Mouse (Mus musculus): Measurements from ENCODE around the gene Plpp1.

Gene Plpp1

GRCm38 (mm10) chr13:112860370-112860769, 59.8 kb downstream of the Plpp1 start:
- no peak for DNase-seq (ENCODE audit: low spot score in 2 of 2)

- DNase-seq (ENCODE audit: low spot score in 2 of 2), result no peak
These were observed 60.3 kb downstream of the Plpp1 start for GRCm38 (mm10) chr13:112860911-112861310.

- no peak for DNase-seq (ENCODE audit: low spot score in 2 of 2)
These were observed 61.3 kb downstream of the Plpp1 start for GRCm38 (mm10) chr13:112861825-112862306.

GRCm38 (mm10) chr13:112862342-112862741, 61.8 kb downstream of the Plpp1 start:
- DNase-seq (ENCODE audit: low spot score in 2 of 2), result no peak

- DNase-seq (ENCODE audit: low spot score in 2 of 2), result no peak
These were observed 62.5 kb downstream of the Plpp1 start for GRCm38 (mm10) chr13:112862978-112863677.

- no peak for DNase-seq (ENCODE audit: low spot score in 2 of 2)
These were observed 66.2 kb downstream of the Plpp1 start for GRCm38 (mm10) chr13:112866782-112867181.

GRCm38 (mm10) chr13:112867381-112867780, 66.8 kb downstream of the Plpp1 start:
- DNase-seq (ENCODE audit: low spot score in 2 of 2), result no peak

GRCm38 (mm10) chr13:112870039-112870690, 69.6 kb downstream of the Plpp1 start:
- no peak for DNase-seq (ENCODE audit: low spot score in 2 of 2)

GRCm38 (mm10) chr13:112871500-112872266, 71.1 kb downstream of the Plpp1 start:
- no peak for DNase-seq (ENCODE audit: low spot score in 2 of 2)

GRCm38 (mm10) chr13:112887234-112887633, 86.6 kb downstream of the Plpp1 start:
- DNase-seq (ENCODE audit: low spot score in 2 of 2), result no peak

- DNase-seq (ENCODE audit: low spot score in 2 of 2), result no peak
These were observed 101.6 kb downstream of the Plpp1 start for GRCm38 (mm10) chr13:112902176-112902575.

GRCm38 (mm10) chr13:112909663-112910062, 109.1 kb downstream of the Plpp1 start:
- DNase-seq (ENCODE audit: low spot score in 2 of 2), result no peak

GRCm38 (mm10) chr13:112910434-112910833, 109.8 kb downstream of the Plpp1 start:
- no peak for DNase-seq (ENCODE audit: low spot score in 2 of 2)
